Mouse (Mus musculus) lung, postnatal 0 days (tissue): ENCODE results near the gene Gtpbp4.
"Not testable (repeated sequence)": the region's sequence is repeated elsewhere in the genome, so short reads cannot be mapped to it uniquely, and the experiment has no call there.

Experiments
- CTCF ChIP-seq: IDR thresholded peaks from 2 replicates; pipeline ENCODE4 v1.5.1; 2016; ENCODE audit warnings: antibody characterized with exemption, mild to moderate bottlenecking
- EP300 ChIP-seq: IDR thresholded peaks from 2 replicates; pipeline ENCODE4 v1.6.1; 2016; ENCODE audit warnings: antibody characterized with exemption, mild to moderate bottlenecking, control low read depth

DNA sequence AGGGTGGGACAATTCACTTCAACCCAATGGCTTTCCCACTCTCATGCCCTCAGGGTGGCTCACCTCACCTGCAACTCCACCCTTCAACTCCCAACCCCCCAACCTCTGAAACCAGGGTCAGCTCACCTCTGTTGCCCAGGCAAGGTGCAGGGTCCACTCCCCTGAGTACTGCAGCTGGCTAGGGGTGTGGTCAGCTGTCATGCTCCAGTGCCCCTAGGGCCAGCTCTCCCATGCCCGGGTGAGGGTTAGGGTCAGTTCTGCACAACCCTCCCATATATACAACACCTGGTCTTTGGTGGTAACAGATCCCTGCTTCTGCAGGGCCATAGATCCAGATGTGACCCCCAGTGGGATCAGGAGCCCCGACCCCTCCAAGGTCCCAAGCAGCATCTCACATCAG lies 40.8 kb downstream of the Gtpbp4 start:
- TF ChIP-seq EP300, CTCF: not testable (repeated sequence)
